Mouse (Mus musculus): ENCODE data around the gene Apba1. TPM values are rescaled to one million over a fixed set of nuclear protein-coding genes. Genes with fewer than 3 reads are reported as not detected.

The Apba1 gene
- polyA plus RNA-seq, 2 experiments, result 0.55 to 2.5 TPM

DNA sequence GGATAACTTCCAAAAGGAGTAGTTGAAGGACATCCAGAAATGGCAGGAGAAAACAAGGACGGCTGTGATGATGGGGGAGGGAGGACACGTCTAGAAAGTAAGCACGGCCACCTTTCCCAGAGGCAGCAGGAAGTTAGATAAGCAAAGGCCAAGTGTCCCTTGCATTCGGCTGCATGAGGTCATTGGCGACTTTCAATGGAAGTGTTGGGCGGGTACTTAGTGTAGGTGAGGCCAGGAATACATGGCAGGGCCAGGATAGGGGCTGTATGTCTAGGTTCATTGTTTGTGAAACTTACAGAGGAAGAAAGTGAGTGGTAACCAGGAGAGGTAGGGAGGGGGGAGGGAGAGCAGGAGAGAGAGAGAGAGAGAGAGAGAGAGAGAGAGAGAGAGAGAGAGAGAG, 33.0 kb downstream of the Apba1 start:
- H3K9me3 ChIP-seq (ENCODE audit: control insufficient read depth, low read length), result no peaks in the 10 kb centered on the region
- no peak for TF ChIP-seq POLR2A (IDR thresholded peaks at IDR 0.05; ENCODE audit: borderline replicate concordance, extremely low read depth, insufficient read depth, insufficient read length)
- H3K4me2 ChIP-seq (replicated peaks; ENCODE audit: low read depth, low read length, severe bottlenecking), result no peak overlapping the region
- no peaks in the 10 kb centered on the region for H3K27me3 ChIP-seq (ENCODE audit: control insufficient read depth, insufficient read depth, low read length)
- WGBS, result 70% methylated on average over 6 of the region's 6 CpGs
- no peak overlapping the region for H3K27ac ChIP-seq (replicated peaks; ENCODE audit: low read depth, low read length)
- no peaks in the 10 kb centered on the region for H3K36me3 ChIP-seq (ENCODE audit: control insufficient read depth, insufficient read depth, low read length)
- ATAC-seq (ENCODE audit: low FRiP score, low read depth), result no peak
- DNase-seq (ENCODE audit: low spot score), result no peak
- no peak overlapping the region for H3K4me3 ChIP-seq (replicated peaks; ENCODE audit: low read length)
- no peaks in the 10 kb centered on the region for H3K4me1 ChIP-seq (ENCODE audit: control insufficient read depth, insufficient read depth, low read length)
- no peak overlapping the region for H3K9ac ChIP-seq (ENCODE audit: low read depth, low read length, severe bottlenecking)

DNA sequence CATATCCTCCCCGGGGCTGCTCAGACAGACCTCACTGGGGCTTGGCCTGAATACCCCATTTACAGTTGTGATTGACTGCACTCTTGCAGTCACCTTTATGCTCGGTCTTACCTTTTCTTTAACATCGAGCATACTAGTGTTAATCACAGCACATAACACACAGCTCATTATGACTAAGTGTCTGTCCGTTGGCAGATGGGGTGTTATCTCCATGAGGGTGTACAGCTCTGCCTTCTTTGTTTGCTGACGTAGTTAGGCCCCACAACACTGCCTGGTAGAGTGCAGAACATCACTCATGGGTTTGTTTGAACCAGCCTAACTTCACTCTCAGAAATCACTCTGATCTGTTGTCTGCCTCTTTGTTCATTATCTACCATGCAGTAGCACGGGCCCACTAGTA, 33.9 kb downstream of the Apba1 start:
- TF ChIP-seq POLR2A (IDR thresholded peaks at IDR 0.05; ENCODE audit: borderline replicate concordance, extremely low read depth, insufficient read depth, insufficient read length), result no peak
- Histone ChIP-seq H3K9me3 (ENCODE audit: control insufficient read depth, low read length) (no peaks in the 10 kb centered on the region), H3K27me3 (ENCODE audit: control insufficient read depth, insufficient read depth, low read length) (no peaks in the 10 kb centered on the region), H3K27ac (replicated peaks; ENCODE audit: low read depth, low read length) (no peak overlapping the region), H3K9ac (ENCODE audit: low read depth, low read length, severe bottlenecking) (no peak overlapping the region), H3K4me2 (replicated peaks; ENCODE audit: low read depth, low read length, severe bottlenecking) (no peak overlapping the region), H3K4me1 (ENCODE audit: control insufficient read depth, insufficient read depth, low read length) (no peaks in the 10 kb centered on the region), H3K36me3 (ENCODE audit: control insufficient read depth, insufficient read depth, low read length) (no peaks in the 10 kb centered on the region), H3K4me3 (replicated peaks; ENCODE audit: low read length) (no peak overlapping the region)
- WGBS, result 86% methylated on average over 6 of the region's 6 CpGs
- DNase-seq (ENCODE audit: low spot score), result no peak
- ATAC-seq (ENCODE audit: low FRiP score, low read depth), result no peak

DNA sequence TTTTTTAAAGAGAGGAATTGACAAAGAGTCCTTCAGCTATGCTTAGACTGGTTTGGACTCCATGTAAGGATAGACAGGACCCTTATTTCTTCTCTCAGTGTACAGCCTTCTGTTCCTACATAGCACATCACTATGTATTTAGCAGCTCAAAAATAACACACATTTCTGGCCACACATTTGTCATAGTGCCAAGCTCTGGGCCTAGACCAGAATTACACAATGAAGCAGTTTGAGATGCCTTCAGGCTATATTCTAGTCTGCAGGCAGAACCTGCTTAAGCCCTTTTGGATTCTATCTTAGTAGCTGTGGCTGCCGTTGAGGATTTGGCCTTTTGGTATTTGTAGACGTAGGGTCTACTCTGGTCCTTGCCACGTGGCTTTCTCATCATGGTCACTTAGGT, 35.8 kb downstream of the Apba1 start:
- no peak for TF ChIP-seq POLR2A (IDR thresholded peaks at IDR 0.05; ENCODE audit: borderline replicate concordance, extremely low read depth, insufficient read depth, insufficient read length)
- H3K27ac ChIP-seq (replicated peaks; ENCODE audit: low read depth, low read length), result no peak overlapping the region
- ATAC-seq (ENCODE audit: low FRiP score, low read depth) (no peak), DNase-seq (ENCODE audit: low spot score) (no peak)
- H3K4me1 ChIP-seq (ENCODE audit: control insufficient read depth, insufficient read depth, low read length), result no peaks in the 10 kb centered on the region
- 75% methylated on average over 3 of the region's 3 CpGs for WGBS
- no peaks in the 10 kb centered on the region for H3K9me3 ChIP-seq (ENCODE audit: control insufficient read depth, low read length)
- H3K27me3 ChIP-seq (ENCODE audit: control insufficient read depth, insufficient read depth, low read length), result no peaks in the 10 kb centered on the region
- H3K9ac ChIP-seq (ENCODE audit: low read depth, low read length, severe bottlenecking), result no peak overlapping the region
- no peak overlapping the region for H3K4me2 ChIP-seq (replicated peaks; ENCODE audit: low read depth, low read length, severe bottlenecking)
- no peak overlapping the region for H3K4me3 ChIP-seq (replicated peaks; ENCODE audit: low read length)
- H3K36me3 ChIP-seq (ENCODE audit: control insufficient read depth, insufficient read depth, low read length), result no peaks in the 10 kb centered on the region

DNA sequence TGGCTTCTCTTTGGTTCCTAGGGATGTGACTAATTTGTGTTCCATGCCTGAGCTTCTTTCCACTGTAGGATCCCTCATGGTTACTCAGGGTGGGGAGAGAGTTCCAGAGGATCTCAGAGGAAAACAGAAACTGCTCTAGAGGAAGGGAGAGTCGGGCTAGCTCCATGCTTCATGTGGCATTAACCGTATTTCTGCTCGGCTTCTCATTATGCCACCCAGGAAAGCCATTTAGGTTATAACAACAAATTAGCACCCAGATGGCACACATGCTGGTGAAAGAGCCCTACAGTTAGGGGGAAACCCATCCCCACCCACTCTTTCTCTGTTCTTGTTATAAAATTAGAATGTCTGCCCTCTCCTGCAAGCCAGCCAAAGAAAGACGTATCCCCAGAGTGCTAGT, 36.5 kb downstream of the Apba1 start:
- no peak overlapping the region for H3K27ac ChIP-seq (replicated peaks; ENCODE audit: low read depth, low read length)
- TF ChIP-seq POLR2A (IDR thresholded peaks at IDR 0.05; ENCODE audit: borderline replicate concordance, extremely low read depth, insufficient read depth, insufficient read length), result no peak
- H3K9me3 ChIP-seq (ENCODE audit: control insufficient read depth, low read length), result no peaks in the 10 kb centered on the region
- H3K9ac ChIP-seq (ENCODE audit: low read depth, low read length, severe bottlenecking), result no peak overlapping the region
- no peaks in the 10 kb centered on the region for H3K4me1 ChIP-seq (ENCODE audit: control insufficient read depth, insufficient read depth, low read length)
- 55% methylated on average over 4 of the region's 4 CpGs for WGBS
- no peaks in the 10 kb centered on the region for H3K27me3 ChIP-seq (ENCODE audit: control insufficient read depth, insufficient read depth, low read length)
- no peak overlapping the region for H3K4me2 ChIP-seq (replicated peaks; ENCODE audit: low read depth, low read length, severe bottlenecking)
- DNase-seq (ENCODE audit: low spot score) (no peak), ATAC-seq (ENCODE audit: low FRiP score, low read depth) (no peak)
- no peak overlapping the region for H3K4me3 ChIP-seq (replicated peaks; ENCODE audit: low read length)
- no peaks in the 10 kb centered on the region for H3K36me3 ChIP-seq (ENCODE audit: control insufficient read depth, insufficient read depth, low read length)

DNA sequence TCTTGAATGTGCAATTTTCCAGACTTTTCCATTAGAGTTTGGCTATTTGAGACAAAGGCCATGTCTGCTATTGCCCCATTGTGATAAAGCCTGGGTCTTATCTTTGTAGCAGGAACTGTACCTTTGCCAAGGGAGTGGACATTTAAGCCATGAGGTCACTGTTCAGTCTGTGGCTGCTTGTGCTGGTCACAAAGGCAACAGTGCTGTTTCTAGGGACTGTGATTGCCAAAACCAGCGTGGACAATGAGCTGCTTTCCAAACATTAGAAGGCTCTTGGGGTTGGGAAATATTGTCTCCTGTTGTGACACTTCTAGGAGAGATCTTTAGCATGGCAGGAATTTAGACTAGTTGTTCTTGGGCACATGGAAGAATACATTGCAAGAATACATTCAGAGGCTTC, 42.5 kb downstream of the Apba1 start:
- Histone ChIP-seq H3K27me3 (ENCODE audit: control insufficient read depth, insufficient read depth, low read length) (no peaks in the 10 kb centered on the region), H3K4me3 (replicated peaks; ENCODE audit: low read length) (no peak overlapping the region), H3K9me3 (ENCODE audit: control insufficient read depth, low read length) (no peaks in the 10 kb centered on the region), H3K9ac (ENCODE audit: low read depth, low read length, severe bottlenecking) (no peak overlapping the region), H3K4me2 (replicated peaks; ENCODE audit: low read depth, low read length, severe bottlenecking) (no peak overlapping the region), H3K36me3 (ENCODE audit: control insufficient read depth, insufficient read depth, low read length) (no peaks in the 10 kb centered on the region), H3K27ac (replicated peaks; ENCODE audit: low read depth, low read length) (no peak overlapping the region), H3K4me1 (ENCODE audit: control insufficient read depth, insufficient read depth, low read length) (no peaks in the 10 kb centered on the region)
- 70% methylated on average over 1 of the region's 1 CpGs for WGBS
- no peak for TF ChIP-seq POLR2A (IDR thresholded peaks at IDR 0.05; ENCODE audit: borderline replicate concordance, extremely low read depth, insufficient read depth, insufficient read length)
- ATAC-seq (ENCODE audit: low FRiP score, low read depth), result no peak
- DNase-seq (ENCODE audit: low spot score), result no peak

DNA sequence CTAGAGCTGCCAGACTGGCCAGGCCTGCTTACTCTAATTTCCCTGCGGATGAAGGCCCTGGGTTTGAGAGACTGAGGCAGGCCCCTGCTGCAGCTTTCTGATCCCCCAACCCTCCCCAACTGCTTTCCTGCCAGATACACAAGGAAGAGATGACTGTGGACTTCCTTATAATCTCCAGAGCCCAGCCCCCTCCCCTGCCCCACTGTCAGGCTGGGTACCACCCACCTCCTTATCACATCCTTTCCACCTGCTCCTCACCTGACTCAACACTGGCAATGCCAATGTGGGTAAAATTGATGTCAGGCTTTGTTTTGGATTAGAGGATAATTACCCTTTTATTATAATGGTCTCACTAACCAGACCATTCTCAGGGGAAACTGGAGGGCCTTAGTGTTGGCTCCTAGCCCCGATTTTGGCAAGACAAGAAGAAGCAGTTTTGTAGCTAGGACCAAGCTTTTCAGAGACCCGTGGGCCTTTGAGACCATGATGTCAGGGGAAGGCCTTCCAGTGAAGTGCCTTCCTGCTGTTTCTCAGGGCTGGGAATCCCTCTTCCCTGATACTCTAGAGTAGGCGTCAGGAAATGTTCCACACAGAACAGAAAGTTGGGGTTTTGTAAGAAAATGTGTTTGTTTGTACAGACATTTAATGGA, 44.7 kb downstream of the Apba1 start:
- DNase-seq (ENCODE audit: low spot score) (no peak), ATAC-seq (ENCODE audit: low FRiP score, low read depth) (no peak)
- Histone ChIP-seq H3K4me1 (ENCODE audit: control insufficient read depth, insufficient read depth, low read length) (no peaks in the 10 kb centered on the region), H3K36me3 (ENCODE audit: control insufficient read depth, insufficient read depth, low read length) (no peaks in the 10 kb centered on the region), H3K27me3 (ENCODE audit: control insufficient read depth, insufficient read depth, low read length) (no peaks in the 10 kb centered on the region), H3K9me3 (ENCODE audit: control insufficient read depth, low read length) (no peaks in the 10 kb centered on the region), H3K9ac (ENCODE audit: low read depth, low read length, severe bottlenecking) (no peak overlapping the region), H3K27ac (replicated peaks; ENCODE audit: low read depth, low read length) (no peak overlapping the region), H3K4me3 (replicated peaks; ENCODE audit: low read length) (no peak overlapping the region), H3K4me2 (replicated peaks; ENCODE audit: low read depth, low read length, severe bottlenecking) (no peak overlapping the region)
- WGBS, result 70% methylated on average over 4 of the region's 4 CpGs
- no peak for TF ChIP-seq POLR2A (IDR thresholded peaks at IDR 0.05; ENCODE audit: borderline replicate concordance, extremely low read depth, insufficient read depth, insufficient read length)
